Mouse (Mus musculus) C2C12 (cell line): ENCODE measurements around the gene Esp38. TPM values are rescaled to one million over a fixed set of nuclear protein-coding genes. Genes with fewer than 3 reads are reported as not detected.
"Not testable (repeated sequence)": the region's sequence is repeated elsewhere in the genome, so short reads cannot be mapped to it uniquely, and the experiment has no call there.

Source experiments
- H3K27me3 ChIP-seq: one replicate; pipeline ENCODE4 v1.6.1; 2011; ENCODE audit not compliant: control insufficient read depth, insufficient read depth, insufficient read length
- H3K36me3 ChIP-seq: one replicate; pipeline ENCODE4 v1.6.1; 2011; ENCODE audit not compliant: control insufficient read depth, insufficient read depth
- H3K4me3 ChIP-seq: one replicate; pipeline ENCODE4 v1.5.1; 2011; ENCODE audit warnings: mild to moderate bottlenecking, control low read depth; ENCODE audit not compliant: poor library complexity, insufficient read depth, severe bottlenecking
- H3K79me2 ChIP-seq: one replicate; pipeline ENCODE4 v1.6.1; 2011; ENCODE audit not compliant: control insufficient read depth, insufficient read depth
- H3K79me3 ChIP-seq: one replicate; pipeline ENCODE4 v1.6.1; 2011; ENCODE audit warnings: low read depth, control low read depth
- H3ac ChIP-seq: one replicate; pipeline ENCODE3; 2011; ENCODE audit warnings: low read depth; ENCODE audit not compliant: control insufficient read depth, insufficient read length
- CEBPB ChIP-seq: IDR thresholded peaks from one replicate; pipeline ENCODE4 v1.6.1; 2011; ENCODE audit warnings: low read depth, mild to moderate bottlenecking, control low read depth, moderate library complexity
- CTCF ChIP-seq: IDR thresholded peaks from one replicate; pipeline ENCODE4 v1.5.1; 2011; ENCODE audit not compliant: control insufficient read depth, insufficient read depth, insufficient read length
- MAX ChIP-seq: IDR thresholded peaks from one replicate; pipeline ENCODE4 v1.6.1; 2011; ENCODE audit warnings: mild to moderate bottlenecking, control low read depth
- MYOG ChIP-seq: IDR thresholded peaks from one replicate; pipeline ENCODE4 v1.6.1; 2011; ENCODE audit not compliant: control insufficient read depth, insufficient read length; ENCODE audit errors: extremely low read depth
- long read RNA-seq, 2 experiments: library from polyadenylated mRNA; unstranded; transcript quantifications; one replicate each; pipeline ENCODE4 v2.0.0; 2019 to 2020
- polyA plus RNA-seq: library from polyadenylated mRNA; unstranded; fragments of >200 nt; fragmentation: generic; extraction: Trizol; gene quantifications from one replicate; pipeline ENCODE4 v1.2.1, GENCODE M21; 2012; ENCODE audit warnings: missing spikeins

Esp38 gene
- not detected for polyA plus RNA-seq
- long read RNA-seq, experiment 1 = 0 reads
- long read RNA-seq, experiment 2 = 0 reads

- TF ChIP-seq CEBPB = no peak
- TF ChIP-seq MAX = no peak
- TF ChIP-seq CTCF = no peak
- no peak for TF ChIP-seq MYOG
- Histone ChIP-seq H3K27me3 (no peaks in the 10 kb centered on the region), H3K79me2 (no peaks in the 10 kb centered on the region), H3ac (no peak within 1 kb of the TSS), H3K4me3 (no peak within 1 kb of the TSS), H3K79me3 (no peaks in the 10 kb centered on the region), H3K36me3 (no peaks in the 10 kb centered on the region)
Measured at GRCm38 (mm10) chr17:39950220-39950619, at the start of gene Esp38. Esp38 (plus strand) TSS chr17:39950520.

GRCm38 (mm10) chr17:39902928-39903545 is 47.3 kb upstream of the Esp38 start:
- H3K79me3 ChIP-seq = not testable (repeated sequence)

More at GRCm38 (mm10) chr17:39902928-39903545, 47.3 kb upstream of the Esp38 start:
- not testable (repeated sequence) for H3K36me3 ChIP-seq, H3K4me3 ChIP-seq, H3K27me3 ChIP-seq, H3ac ChIP-seq, H3K79me2 ChIP-seq

Other genes starting within 250 kb of the Esp38 start
- gene AC192777.2, start 144.9 kb downstream of the Esp38 start, polyA plus RNA-seq = not detected